Comparison of ENCODE assay signal across 27 mouse cellular contexts in the genomic region with DNA sequence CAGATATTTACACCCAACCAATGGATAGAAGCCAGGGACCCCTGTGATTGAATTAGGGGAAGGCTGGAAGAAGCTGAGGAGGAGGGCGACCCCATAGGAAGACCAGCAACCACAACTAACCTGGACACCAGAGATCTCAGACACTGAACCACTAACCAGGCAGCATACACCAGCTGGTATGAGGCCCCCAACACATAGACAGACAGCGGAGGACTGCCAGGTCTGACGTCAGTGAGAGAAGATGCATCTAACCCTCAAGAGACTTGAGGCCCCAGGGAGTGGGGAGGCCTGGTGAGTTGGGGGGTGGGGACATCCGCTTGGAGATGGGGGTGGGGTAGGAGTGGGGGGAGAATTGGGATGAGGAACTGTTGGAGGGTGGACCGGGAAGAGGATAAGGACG. TPM values are rescaled to one million over a fixed set of nuclear protein-coding genes. Genes with fewer than 3 reads are reported as not detected.
DNase-seq lines count a peak whose midpoint lies in the region; ATAC-seq and TF ChIP-seq lines count a peak whose summit lies in the region.
"Had no signal": no experiment of that assay in that cellular context is flagged by ENCODE, and none has a peak within 500 bp of the region (broad histone marks: within the 10 kb centered on the region; RNA-seq: fewer than 3 reads in every experiment).

No protein-coding gene starts in this region.

- ATAC-seq in lung, embryonic 14.5 days (ENCODE audit: insufficient read depth), result no peak
- ATAC-seq in lung, postnatal 0 days, result peak; percentile 56; the same call in 1 of the 2 replicates
- no peak for ATAC-seq in midbrain, embryonic 14.5 days (ENCODE audit: low FRiP score, low TSS enrichment)
- ATAC-seq: forebrain, embryonic 14.5 days; forebrain, embryonic 16.5 days had no signal

- H3K4me3 ChIP-seq in lung, embryonic 14.5 days (ENCODE audit: low read depth, low read length), result no peak overlapping the region
- H3K4me3 ChIP-seq in lung, postnatal 0 days (ENCODE audit: low read depth, low read length), result no peak overlapping the region
- H3K4me3 ChIP-seq in lung, adult 2 months (replicated peaks; ENCODE audit: extremely low read depth, low read depth, low read length), result no peak overlapping the region
- H3K4me3 ChIP-seq in CH12.LX (replicated peaks in 1 of 3; ENCODE audit: low read depth in 2 of 3, low read length in 2 of 3, poor library complexity in 1 of 3), result peak overlapping the region; percentile 10 to 47 (median 28)
- peak overlapping the region; percentile 7; the same call in 1 of the 2 replicates for H3K4me3 ChIP-seq in ES-Bruce4 (ENCODE audit: low read depth, low read length)
- no peak overlapping the region for H3K4me3 ChIP-seq in midbrain, embryonic 14.5 days (replicated peaks; ENCODE audit: low read depth, low read length)
- H3K4me3 ChIP-seq: embryonic facial prominence, embryonic 13.5 days; embryonic facial prominence, embryonic 15.5 days; erythroblast, embryonic 14.5 days; forebrain, embryonic 10.5 days; forebrain, embryonic 12.5 days had no signal

- TF ChIP-seq RAD21 in CH12.LX (IDR thresholded peaks at IDR 0.05; ENCODE audit: low read depth, low read length), result no peak

- no peak for TF ChIP-seq POLR2A in lung, adult 2 months (IDR thresholded peaks at IDR 0.05; ENCODE audit: borderline replicate concordance, extremely low read depth, low read depth, low read length)
- TF ChIP-seq POLR2A in CH12.LX (IDR thresholded peaks at IDR 0.05; ENCODE audit: low read depth, low read length) (peak; percentile 46; the same call in 1 of the 2 replicates), ES-Bruce4 (IDR thresholded peaks at IDR 0.05; ENCODE audit: insufficient read depth, low read length) (no peak)

- H3K4me1 ChIP-seq in lung, embryonic 14.5 days (ENCODE audit: insufficient read depth), result no peaks in the 10 kb centered on the region
- no peaks in the 10 kb centered on the region for H3K4me1 ChIP-seq in lung, postnatal 0 days (ENCODE audit: insufficient read depth, low read depth, low read length)
- H3K4me1 ChIP-seq in lung, adult 2 months (ENCODE audit: control insufficient read depth, insufficient read depth, low read length), result no peaks in the 10 kb centered on the region
- H3K4me1 ChIP-seq in CH12.LX (ENCODE audit: control insufficient read depth in 1 of 2, insufficient read depth in 2 of 2), result peaks cover 4 to 28% of the 10 kb centered on the region in 2 experiments; a peak in 3 of 4 replicates
- H3K4me1 ChIP-seq in ES-Bruce4 (ENCODE audit: control insufficient read depth, insufficient read depth, low read length), result peaks cover 7% of the 10 kb centered on the region
- no peaks in the 10 kb centered on the region for H3K4me1 ChIP-seq in midbrain, embryonic 14.5 days (ENCODE audit: control insufficient read depth, insufficient read depth, low read length)
- H3K4me1 ChIP-seq: embryonic facial prominence, embryonic 15.5 days; forebrain, embryonic 12.5 days had no signal

- H3K9ac ChIP-seq in lung, embryonic 14.5 days, result no peak overlapping the region
- no peak overlapping the region for H3K9ac ChIP-seq in lung, postnatal 0 days (replicated peaks; ENCODE audit: low read depth)
- H3K9ac ChIP-seq in CH12.LX (ENCODE audit: insufficient read depth, low read depth) (peak overlapping the region; percentile 11), ES-Bruce4 (ENCODE audit: low read depth, poor library complexity, severe bottlenecking) (no peak overlapping the region)
- no peak overlapping the region for H3K9ac ChIP-seq in midbrain, embryonic 14.5 days (replicated peaks; ENCODE audit: low read length)
- H3K9ac ChIP-seq: embryonic facial prominence, embryonic 13.5 days; embryonic facial prominence, embryonic 15.5 days; forebrain, embryonic 12.5 days had no signal

- H3K27me3 ChIP-seq in lung, embryonic 14.5 days (ENCODE audit: insufficient read depth, low read length), result no peaks in the 10 kb centered on the region
- H3K27me3 ChIP-seq in lung, postnatal 0 days (replicated peaks; ENCODE audit: insufficient read depth, low read length), result no peaks in the 10 kb centered on the region
- no peaks in the 10 kb centered on the region for H3K27me3 ChIP-seq in CH12.LX (replicated peaks)
- no peaks in the 10 kb centered on the region for H3K27me3 ChIP-seq in ES-Bruce4 (ENCODE audit: control insufficient read depth, insufficient read depth, low read length, poor library complexity, severe bottlenecking)
- no peaks in the 10 kb centered on the region for H3K27me3 ChIP-seq in midbrain, embryonic 14.5 days (ENCODE audit: control insufficient read depth, insufficient read depth, low read length)
- H3K27me3 ChIP-seq: embryonic facial prominence, embryonic 13.5 days; embryonic facial prominence, embryonic 15.5 days; forebrain, embryonic 12.5 days had no signal

- DNase-seq in lung, embryonic 14.5 days, result peak; percentile 50
- no peak for DNase-seq in lung, adult 18-20 months
- DNase-seq in lung, postnatal 0 days (ENCODE audit: low spot score), result no peak
- no peak for DNase-seq in lung, adult 2 months
- peak; percentile 70 for DNase-seq in CH12.LX (ENCODE audit: extremely low read depth)
- no peak for DNase-seq in midbrain, embryonic 14.5 days
- DNase-seq in retina, postnatal 1 day, result no peak
- DNase-seq: adrenal gland, adult 2 months; adrenal gland, postnatal 10 days; adrenal gland, postnatal 25 days; cerebellum, adult 11 months; cerebellum, adult 18-20 months; cerebellum, adult 8-10 months; cerebellum, adult 9-11 months; cerebellum, postnatal 14 days; cerebellum, postnatal 36 days; embryo, embryonic 11 days had no signal

- H3K27ac ChIP-seq in lung, embryonic 14.5 days (ENCODE audit: low read depth), result no peak overlapping the region
- no peak overlapping the region for H3K27ac ChIP-seq in lung, postnatal 0 days (ENCODE audit: low read length)
- 0 out of 2 replicates have a peak overlapping the region, but pooled peaks have one; percentile 1 for H3K27ac ChIP-seq in CH12.LX (ENCODE audit: insufficient read depth, low read depth)
- H3K27ac ChIP-seq in ES-Bruce4 (ENCODE audit: insufficient read depth, low read length), result no peak overlapping the region
- H3K27ac ChIP-seq in midbrain, embryonic 14.5 days (replicated peaks; ENCODE audit: low read depth, low read length), result no peak overlapping the region
- H3K27ac ChIP-seq: embryonic facial prominence, embryonic 13.5 days; embryonic facial prominence, embryonic 15.5 days; forebrain, embryonic 10.5 days; forebrain, embryonic 12.5 days had no signal

- no peaks in the 10 kb centered on the region; the same call in 1 of the 2 replicates for H3K79me2 ChIP-seq in CH12.LX (replicated peaks; ENCODE audit: control insufficient read depth, extremely low read depth, insufficient read depth, poor library complexity, severe bottlenecking)

- in situ Hi-C loops in CH12.LX (cut with MboI; ENCODE audit: low pct_ligation_motif_present, low pct_unique_long_range_greater_than_20kb, low sequenced_read_pairs), result no loop called here

- 39% methylated on average over 6 of the region's 6 CpGs for WGBS in lung, embryonic 14.5 days
- 41% methylated on average over 6 of the region's 6 CpGs for WGBS in lung, postnatal 0 days
- WGBS in lung, adult 2 months, result 50% methylated on average over 6 of the region's 6 CpGs
- 50% methylated on average over 6 of the region's 6 CpGs for WGBS in midbrain, embryonic 14.5 days

- H3K9me3 ChIP-seq in lung, embryonic 14.5 days (ENCODE audit: low read depth, low read length), result no peaks in the 10 kb centered on the region
- H3K9me3 ChIP-seq in lung, postnatal 0 days (ENCODE audit: low read length), result no peaks in the 10 kb centered on the region
- no peaks in the 10 kb centered on the region for H3K9me3 ChIP-seq in CH12.LX (replicated peaks; ENCODE audit: low read length)
- H3K9me3 ChIP-seq in ES-Bruce4 (replicated peaks; ENCODE audit: control insufficient read depth, insufficient read depth, low read length, poor library complexity, severe bottlenecking), result no peaks in the 10 kb centered on the region
- no peaks in the 10 kb centered on the region for H3K9me3 ChIP-seq in midbrain, embryonic 14.5 days (ENCODE audit: control insufficient read depth, low read length)
- H3K9me3 ChIP-seq: embryonic facial prominence, embryonic 13.5 days; embryonic facial prominence, embryonic 15.5 days; forebrain, embryonic 10.5 days; forebrain, embryonic 12.5 days had no signal

- no peaks in the 10 kb centered on the region for H3K36me3 ChIP-seq in lung, embryonic 14.5 days (ENCODE audit: insufficient read depth)
- H3K36me3 ChIP-seq in lung, postnatal 0 days (ENCODE audit: insufficient read depth, low read length), result no peaks in the 10 kb centered on the region
- H3K36me3 ChIP-seq in CH12.LX (replicated peaks in 1 of 2; ENCODE audit: control insufficient read depth in 1 of 2, insufficient read depth in 1 of 2, low read length in 1 of 2), result peaks cover 0 to 19% of the 10 kb centered on the region in 2 experiments
- no peaks in the 10 kb centered on the region for H3K36me3 ChIP-seq in ES-Bruce4 (ENCODE audit: control insufficient read depth, insufficient read depth, low read length, poor library complexity, severe bottlenecking)
- no peaks in the 10 kb centered on the region for H3K36me3 ChIP-seq in midbrain, embryonic 14.5 days (ENCODE audit: control insufficient read depth, insufficient read depth, low read length)
- H3K36me3 ChIP-seq: embryonic facial prominence, embryonic 13.5 days; embryonic facial prominence, embryonic 15.5 days; forebrain, embryonic 10.5 days; forebrain, embryonic 12.5 days had no signal

- H3K4me2 ChIP-seq in lung, embryonic 14.5 days, result no peak overlapping the region
- H3K4me2 ChIP-seq in lung, postnatal 0 days (replicated peaks; ENCODE audit: low read depth, low read length), result no peak overlapping the region
- peak overlapping the region; percentile 57 for H3K4me2 ChIP-seq in CH12.LX (ENCODE audit: insufficient read depth, low read depth, poor library complexity, severe bottlenecking)
- H3K4me2 ChIP-seq in midbrain, embryonic 14.5 days (ENCODE audit: low read length), result no peak overlapping the region
- H3K4me2 ChIP-seq: embryonic facial prominence, embryonic 13.5 days; embryonic facial prominence, embryonic 15.5 days; forebrain, embryonic 12.5 days had no signal

- TF ChIP-seq EP300 in lung, postnatal 0 days (IDR thresholded peaks at IDR 0.05), result no peak
- TF ChIP-seq EP300 in CH12.LX (IDR thresholded peaks at IDR 0.05; ENCODE audit: low read length), result no peak
- no peak for TF ChIP-seq EP300 in ES-Bruce4 (IDR thresholded peaks at IDR 0.05; ENCODE audit: insufficient read depth, low read depth, low read length)

- TF ChIP-seq CTCF in lung, embryonic 14.5 days (IDR thresholded peaks at IDR 0.05; ENCODE audit: low read depth), result no peak
- no peak for TF ChIP-seq CTCF in lung, postnatal 0 days (IDR thresholded peaks at IDR 0.05)
- TF ChIP-seq CTCF in lung, adult 2 months (IDR thresholded peaks at IDR 0.05; ENCODE audit: insufficient read depth, low read length), result no peak
- TF ChIP-seq CTCF in CH12.LX (conservative IDR thresholded peaks at IDR 0.05 in 1 of 2, IDR thresholded peaks at IDR 0.05 in 1 of 2; ENCODE audit: low read depth in 2 of 2, low read length in 2 of 2), result no peak
- TF ChIP-seq CTCF in ES-Bruce4 (IDR thresholded peaks at IDR 0.05; ENCODE audit: low read depth, low read length), result no peak

- dilution Hi-C loops in CH12.LX (cut with MboI; ENCODE audit: extremely low pct_ligation_motif_present, extremely low pct_unique_long_range_greater_than_20kb, low sequenced_read_pairs), result no loop called here

RNA-seq across cellular contexts. Expression of gene Gm6793, which starts 15.8 kb away (rescaled TPM):
- polyA plus RNA-seq in lung, embryonic 14.5 days (2014; fragmentation: Nextera tagmentation; extraction: Ambion mirVana), result 0.42 TPM in 1 of 2 replicates, not detected in the other
- 0.24 TPM in 1 of 2 replicates, not detected in the other for polyA plus RNA-seq in lung, postnatal 0 days (2015; fragmentation: Nextera tagmentation; extraction: Ambion mirVana)
- polyA plus RNA-seq in lung, adult 2 months (2012; rRNA removed), result 0.21 TPM in 1 of 2 replicates, not detected in the other
- total RNA-seq in CH12.LX (2012; rRNA removed) (0.42 TPM in 1 of 2 replicates, not detected in the other), CH12.LX (2014; rRNA removed) (0.22 TPM in 1 of 2 replicates, not detected in the other)
- polyA plus RNA-seq in CH12.LX (2012; ENCODE audit: insufficient read length, low read depth) (0.27 and 0.90 TPM in 2 replicates), ES-Bruce4 (2011; ENCODE audit: insufficient read depth, insufficient read length, low read depth, missing spikeins) (0.68 and 0.90 TPM in 2 replicates)
- 1.2 and 1.3 TPM in 2 replicates for polyA plus RNA-seq in midbrain, embryonic 14.5 days (2014; fragmentation: Nextera tagmentation; extraction: Ambion mirVana)
- total RNA-seq: adrenal gland, adult 2 months; adrenal gland, postnatal 25 days; adrenal gland, postnatal 4 days; ES-E14 had no signal
- polyA plus RNA-seq: adrenal gland, adult 2 months had no signal

RNA-seq across cellular contexts. Expression of gene Terf2ip, which starts 19.5 kb away (rescaled TPM):
- 22.8 and 25.0 TPM in 2 replicates for polyA plus RNA-seq in lung, embryonic 14.5 days (2014; fragmentation: Nextera tagmentation; extraction: Ambion mirVana)
- 13.3 and 17.5 TPM in 2 replicates for polyA plus RNA-seq in lung, postnatal 0 days (2015; fragmentation: Nextera tagmentation; extraction: Ambion mirVana)
- 10.4 TPM in 2 replicates for polyA plus RNA-seq in lung, adult 2 months (2012; rRNA removed)
- total RNA-seq in CH12.LX (2012; rRNA removed) (8.1 and 9.4 TPM in 2 replicates), CH12.LX (2014; rRNA removed) (12.0 and 12.4 TPM in 2 replicates)
- polyA plus RNA-seq in CH12.LX (2012; ENCODE audit: insufficient read length, low read depth) (11.7 and 13.7 TPM in 2 replicates), ES-Bruce4 (2011; ENCODE audit: insufficient read depth, insufficient read length, low read depth, missing spikeins) (10.3 and 10.7 TPM in 2 replicates)
- polyA plus RNA-seq in midbrain, embryonic 14.5 days (2014; fragmentation: Nextera tagmentation; extraction: Ambion mirVana), result 58.3 and 59.0 TPM in 2 replicates

RNA-seq across cellular contexts. Expression of gene Kars, which starts 19.5 kb away (rescaled TPM):
- 227 and 229 TPM in 2 replicates for polyA plus RNA-seq in lung, embryonic 14.5 days (2014; fragmentation: Nextera tagmentation; extraction: Ambion mirVana)
- 67.8 and 70.5 TPM in 2 replicates for polyA plus RNA-seq in lung, postnatal 0 days (2015; fragmentation: Nextera tagmentation; extraction: Ambion mirVana)
- 28.0 and 42.2 TPM in 2 replicates for polyA plus RNA-seq in lung, adult 2 months (2012; rRNA removed)
- 304 and 324 TPM in 2 replicates for total RNA-seq in CH12.LX (2012; rRNA removed)
- 257 TPM in 2 replicates for total RNA-seq in CH12.LX (2014; rRNA removed)
- 373 and 400 TPM in 2 replicates for polyA plus RNA-seq in CH12.LX (2012; ENCODE audit: insufficient read length, low read depth)
- 306 and 325 TPM in 2 replicates for polyA plus RNA-seq in ES-Bruce4 (2011; ENCODE audit: insufficient read depth, insufficient read length, low read depth, missing spikeins)
- polyA plus RNA-seq in midbrain, embryonic 14.5 days (2014; fragmentation: Nextera tagmentation; extraction: Ambion mirVana), result 145 and 186 TPM in 2 replicates

RNA-seq across cellular contexts. Expression of gene Adat1, which starts 38.6 kb away (rescaled TPM):
- polyA plus RNA-seq in lung, embryonic 14.5 days (2014; fragmentation: Nextera tagmentation; extraction: Ambion mirVana), result 8.7 and 9.8 TPM in 2 replicates
- 2.4 and 2.8 TPM in 2 replicates for polyA plus RNA-seq in lung, postnatal 0 days (2015; fragmentation: Nextera tagmentation; extraction: Ambion mirVana)
- 2.5 and 2.7 TPM in 2 replicates for polyA plus RNA-seq in lung, adult 2 months (2012; rRNA removed)
- total RNA-seq in CH12.LX (2012; rRNA removed) (7.6 and 8.1 TPM in 2 replicates), CH12.LX (2014; rRNA removed) (5.0 and 5.4 TPM in 2 replicates)
- polyA plus RNA-seq in CH12.LX (2012; ENCODE audit: insufficient read length, low read depth) (8.2 and 8.7 TPM in 2 replicates), ES-Bruce4 (2011; ENCODE audit: insufficient read depth, insufficient read length, low read depth, missing spikeins) (22.0 and 22.3 TPM in 2 replicates)
- 5.3 and 5.6 TPM in 2 replicates for polyA plus RNA-seq in midbrain, embryonic 14.5 days (2014; fragmentation: Nextera tagmentation; extraction: Ambion mirVana)
- polyA plus RNA-seq: erythroblast, embryonic 14.5 days had no signal

Comparison
In these comparisons a context has a peak if more than half of its experiments do, and no peak if none do; other contexts are left out.
1. DNase-seq: peak in lung, embryonic 14.5 days (single experiment) and CH12.LX (single experiment); none in lung, adult 18-20 months (0 of 2), lung, postnatal 0 days (single experiment), lung, adult 2 months (single experiment), midbrain, embryonic 14.5 days (single experiment) and retina, postnatal 1 day (single experiment).
2. H3K4me3 ChIP-seq: peak in CH12.LX (3 of 3) and ES-Bruce4 (single experiment); none in lung, embryonic 14.5 days (single experiment), lung, postnatal 0 days (single experiment), lung, adult 2 months (single experiment) and midbrain, embryonic 14.5 days (single experiment).